Mouse (Mus musculus): ENCODE results near the gene Ndufv1.
"Not testable (repeated sequence)": the region's sequence is repeated elsewhere in the genome, so short reads cannot be mapped to it uniquely, and the experiment has no call there.

Gene Ndufv1

DNA sequence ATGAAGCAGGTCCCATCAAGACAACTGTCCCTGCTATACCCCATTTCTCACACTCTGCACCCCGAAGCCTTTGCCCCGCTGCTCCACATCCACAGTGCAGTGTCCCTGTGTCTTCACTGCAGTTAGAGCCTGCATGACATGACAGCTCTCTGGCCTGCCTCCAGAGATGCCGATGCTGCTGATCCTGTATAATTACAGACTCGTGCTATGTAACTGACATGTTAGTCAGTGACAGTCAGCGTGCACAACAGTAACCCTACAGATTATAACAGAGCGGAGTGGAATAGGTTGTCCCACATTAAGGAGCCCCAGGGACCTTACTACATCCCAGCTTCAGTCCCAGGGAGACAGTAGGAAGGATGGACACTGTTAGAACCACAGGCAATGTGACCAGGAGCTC, 38.0 kb downstream of the Ndufv1 start:
- not testable (repeated sequence) for DNase-seq (ENCODE audit: low read depth)

GRCm38 (mm10) chr19:3972229-3972628, 40.4 kb downstream of the Ndufv1 start, which contains the start of gene Aldh3b2:
Aldh3b2 (plus strand) TSS chr19:3972328.
- DNase-seq (ENCODE audit: low read depth): peak; percentile 57

DNA sequence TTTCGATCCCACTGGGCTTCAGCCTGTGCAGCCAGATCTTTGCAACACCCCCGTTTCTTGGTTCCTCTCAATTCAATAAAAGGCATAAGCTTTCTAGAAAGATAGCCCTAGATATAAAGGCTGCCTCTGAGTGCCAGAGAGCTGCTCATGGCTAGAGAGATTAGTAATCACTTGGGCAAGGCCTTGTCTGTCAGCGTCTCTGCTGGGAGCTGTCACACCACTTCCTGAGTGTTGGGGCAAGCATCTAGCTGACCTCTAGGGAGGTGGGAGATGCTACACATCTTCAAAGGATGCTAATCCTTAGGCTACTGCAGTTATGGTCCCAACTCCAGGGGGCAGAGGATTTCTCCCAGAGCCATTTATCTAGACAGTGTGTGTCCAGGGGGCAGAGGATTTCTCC, 45.3 kb downstream of the Ndufv1 start:
- DNase-seq (ENCODE audit: low read depth): no peak

GRCm38 (mm10) chr19:3966330-3967075, 46.1 kb downstream of the Ndufv1 start:
- DNase-seq (ENCODE audit: low read depth): no peak

DNA sequence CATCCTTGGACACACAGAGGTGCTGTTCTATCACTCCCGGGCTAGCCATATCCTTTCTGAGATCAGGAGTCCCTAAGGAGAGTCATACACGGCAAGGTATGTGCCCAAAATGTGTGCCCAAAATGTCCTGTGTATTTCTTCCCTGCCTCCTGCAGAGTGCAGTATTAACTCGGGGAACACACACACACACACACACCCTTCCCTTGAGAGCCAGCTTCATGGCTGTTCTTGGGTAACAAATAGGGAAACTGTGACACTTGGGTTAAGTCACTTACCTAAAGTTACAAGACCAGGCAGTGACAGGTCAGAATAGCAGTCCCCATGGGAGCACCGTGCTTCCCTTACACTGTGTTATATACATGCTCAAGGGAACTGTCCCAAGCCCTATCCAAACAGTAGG, 48.6 kb downstream of the Ndufv1 start:
- DNase-seq (ENCODE audit: low read depth): no peak

DNA sequence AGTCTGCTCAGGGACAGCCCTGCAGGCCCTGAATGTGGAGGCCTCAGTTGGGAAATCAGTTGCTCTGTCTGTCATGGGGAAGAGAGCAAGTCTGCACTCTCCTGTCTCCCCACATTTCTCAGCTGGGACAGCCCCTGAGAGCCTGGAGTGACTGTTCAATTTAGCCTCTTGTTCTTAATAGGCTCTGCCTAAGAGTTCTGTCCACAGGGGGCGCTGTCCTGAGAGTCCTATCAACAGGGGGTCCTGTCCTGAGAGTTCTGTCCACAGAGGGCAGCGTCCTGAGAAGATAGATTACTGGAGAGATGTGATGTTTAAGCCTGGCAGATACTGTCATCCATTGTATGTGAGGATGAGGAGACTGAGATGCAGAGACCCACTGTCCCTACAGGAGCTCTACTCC, 50.1 kb downstream of the Ndufv1 start:
- DNase-seq (ENCODE audit: low read depth): no peak

DNA sequence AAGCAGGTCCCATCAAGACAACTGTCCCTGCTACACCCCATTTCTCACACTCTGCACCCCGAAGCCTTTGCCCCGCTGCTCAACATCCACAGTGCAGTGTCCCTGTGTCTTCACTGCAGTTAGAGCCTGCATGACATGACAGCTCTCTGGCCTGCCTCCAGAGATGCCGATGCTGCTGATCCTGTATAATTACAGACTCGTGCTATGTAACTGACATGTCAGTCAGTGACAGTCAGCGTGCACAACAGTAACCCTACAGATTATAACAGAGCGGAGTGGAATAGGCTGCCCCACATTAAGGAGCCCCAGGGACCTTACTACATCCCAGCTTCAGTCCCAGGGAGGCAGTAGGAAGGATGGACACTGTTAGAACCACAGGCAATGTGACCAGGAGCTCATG, 50.8 kb downstream of the Ndufv1 start:
- DNase-seq (ENCODE audit: low read depth): not testable (repeated sequence)

- DNase-seq (ENCODE audit: low read depth): no peak
Observed at GRCm38 (mm10) chr19:3960211-3960610, 52.4 kb downstream of the Ndufv1 start.

DNA sequence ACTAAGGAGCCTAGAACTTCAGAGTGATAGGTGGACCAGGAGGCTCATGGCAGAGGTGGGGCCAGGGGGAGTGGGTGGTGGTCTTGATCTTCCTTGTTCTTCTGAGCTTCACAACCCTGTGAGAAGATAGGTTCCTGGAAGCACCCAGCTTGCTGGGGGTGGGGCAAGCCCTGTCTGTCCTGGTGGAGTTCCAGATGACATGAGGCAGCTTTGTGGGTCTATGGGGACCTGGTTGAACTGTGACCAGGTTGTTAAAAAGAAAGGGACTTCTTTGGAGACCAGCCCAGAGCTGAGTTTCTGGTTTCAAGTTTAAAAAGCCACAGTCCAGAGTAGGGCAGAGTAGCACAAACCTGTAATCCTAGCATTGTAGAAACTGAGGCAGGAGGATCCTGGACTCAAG, 53.6 kb downstream of the Ndufv1 start:
- no peak for DNase-seq (ENCODE audit: low read depth)

DNA sequence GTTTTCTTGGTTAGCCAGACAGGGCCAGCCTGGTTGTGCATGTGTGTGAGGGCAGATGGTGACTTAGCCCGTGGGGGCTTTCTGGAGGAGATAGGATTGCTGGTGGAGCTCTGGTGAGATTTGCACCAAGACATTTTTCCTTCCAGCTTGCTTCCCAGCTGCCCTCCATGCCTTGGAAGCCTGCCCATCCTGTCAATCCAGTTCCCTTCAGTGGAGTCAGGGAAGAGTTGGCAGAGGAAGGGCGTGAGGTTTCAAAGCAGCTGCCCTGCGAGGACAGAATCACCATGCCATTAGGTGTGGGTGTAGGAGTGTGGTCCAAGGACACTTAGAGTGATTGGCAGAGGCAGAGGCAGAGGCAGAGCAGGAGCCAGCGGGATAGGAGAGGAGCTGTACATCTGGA, 54.1 kb downstream of the Ndufv1 start, which contains the start of gene Aldh3b3:
TSS of gene Aldh3b3 (plus strand) at position 176 of the 400 bp plus-strand sequence.
- DNase-seq (ENCODE audit: low read depth): no peak
